Mouse (Mus musculus) heart, postnatal 0 days (tissue): Measurements from ENCODE around the gene Sco2.

ENCODE experiments used
- CTCF ChIP-seq: IDR thresholded peaks from 2 replicates; pipeline ENCODE4 v1.5.1; 2016; ENCODE audit warnings: antibody characterized with exemption, control low read depth, low read depth
- EP300 ChIP-seq: IDR thresholded peaks from 2 replicates; pipeline ENCODE4 v1.6.1; 2016; ENCODE audit warnings: antibody characterized with exemption, low read depth

- no peak for TF ChIP-seq EP300
- no peak for TF ChIP-seq CTCF
Measured at GRCm38 (mm10) chr15:89399716-89400115, 26.1 kb upstream of the Sco2 start.
